Mouse (Mus musculus) right cerebral cortex, postnatal 36 days (tissue): ENCODE measurements around the gene Cux1.

Experiments used
- DNase-seq, 2 experiments: peaks; one replicate each; pipeline ENCODE4 v3.0.0; 2022; ENCODE audit warnings: low spot score in 2 of 2, mixed read lengths in 1 of 2

The Cux1 gene

GRCm38 (mm10) chr5:136427121-136427771 lies 140.0 kb downstream of the Cux1 start:
- DNase-seq: no peak

- DNase-seq: no peak
Observed at GRCm38 (mm10) chr5:136422948-136423347, 144.3 kb downstream of the Cux1 start.

- DNase-seq: no peak
Observed at GRCm38 (mm10) chr5:136421885-136422284, 145.4 kb downstream of the Cux1 start.

GRCm38 (mm10) chr5:136421316-136421715 lies 146.0 kb downstream of the Cux1 start:
- no peak for DNase-seq

- DNase-seq: no peak
Observed at GRCm38 (mm10) chr5:136420342-136420741, 146.9 kb downstream of the Cux1 start.

- DNase-seq: no peak
Observed at GRCm38 (mm10) chr5:136417891-136418290, 149.4 kb downstream of the Cux1 start.

- DNase-seq: no peak
Observed at GRCm38 (mm10) chr5:136414479-136414878, 152.8 kb downstream of the Cux1 start.

- DNase-seq: no peak
Observed at GRCm38 (mm10) chr5:136410681-136411181, 156.6 kb downstream of the Cux1 start.

GRCm38 (mm10) chr5:136406357-136406756 lies 160.9 kb downstream of the Cux1 start:
- DNase-seq: no peak

- no peak for DNase-seq
Observed at GRCm38 (mm10) chr5:136403565-136403961, 163.7 kb downstream of the Cux1 start.

GRCm38 (mm10) chr5:136402622-136403564 lies 164.4 kb downstream of the Cux1 start:
- no peak for DNase-seq

GRCm38 (mm10) chr5:136398706-136399105 lies 168.6 kb downstream of the Cux1 start:
- no peak for DNase-seq

GRCm38 (mm10) chr5:136396699-136397098 lies 170.6 kb downstream of the Cux1 start:
- no peak for DNase-seq

- no peak for DNase-seq
Observed at GRCm38 (mm10) chr5:136396256-136396655, 171.0 kb downstream of the Cux1 start.

GRCm38 (mm10) chr5:136395600-136396195 lies 171.6 kb downstream of the Cux1 start:
- DNase-seq: no peak

- no peak for DNase-seq
Observed at GRCm38 (mm10) chr5:136394517-136395212, 172.6 kb downstream of the Cux1 start.

- DNase-seq: no peak
Observed at GRCm38 (mm10) chr5:136393621-136394020, 173.7 kb downstream of the Cux1 start.

- DNase-seq: no peak
Observed at GRCm38 (mm10) chr5:136386757-136387156, 180.5 kb downstream of the Cux1 start.

GRCm38 (mm10) chr5:136385161-136385560 lies 182.1 kb downstream of the Cux1 start:
- no peak for DNase-seq

- DNase-seq: no peak
Observed at GRCm38 (mm10) chr5:136382261-136383005, 184.9 kb downstream of the Cux1 start.

- DNase-seq: no peak
Observed at GRCm38 (mm10) chr5:136379405-136379804, 187.9 kb downstream of the Cux1 start.
